In the genomic region with DNA sequence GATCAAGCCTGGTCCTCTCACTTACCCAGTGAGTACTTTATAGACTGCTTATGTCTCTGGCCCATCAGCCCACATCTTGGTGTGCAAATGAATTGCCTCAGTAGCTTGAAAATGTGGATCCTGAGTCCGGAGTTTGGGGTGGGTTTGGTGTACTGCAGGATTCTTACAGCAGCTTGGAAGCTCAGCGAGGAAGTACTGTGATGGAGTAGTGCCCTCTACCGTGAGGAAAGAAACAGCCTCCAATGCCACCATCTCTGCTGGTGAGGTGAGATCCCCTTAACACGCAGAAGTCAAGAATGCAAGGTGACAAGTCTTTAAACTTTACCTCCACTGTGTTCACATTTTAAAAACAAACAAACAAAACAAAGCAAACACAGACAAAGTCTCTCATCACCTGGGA, we compare ENCODE assay signal across 11 mouse cellular contexts.
DNase-seq lines count a peak whose midpoint lies in the region; ATAC-seq and TF ChIP-seq lines count a peak whose summit lies in the region.
"Had no signal": no experiment of that assay in that cellular context is flagged by ENCODE, and none has a peak within 500 bp of the region (broad histone marks: within the 10 kb centered on the region; RNA-seq: fewer than 3 reads in every experiment).

No protein-coding gene starts in this region.

- H3K27ac ChIP-seq in midbrain, postnatal 0 days (ENCODE audit: low read depth, low read length), result no peak overlapping the region
- H3K27ac ChIP-seq in midbrain, embryonic 10.5 days (replicated peaks), result no peak overlapping the region
- no peak overlapping the region for H3K27ac ChIP-seq in midbrain, embryonic 11.5 days (ENCODE audit: low read depth, low read length)
- H3K27ac ChIP-seq: limb, embryonic 13.5 days; neural tube, embryonic 13.5 days had no signal

- no peak for ATAC-seq in midbrain, postnatal 0 days (ENCODE audit: low FRiP score)
- ATAC-seq in midbrain, embryonic 11.5 days (ENCODE audit: low FRiP score), result no peak

- DNase-seq in embryo, embryonic 10 days (ENCODE audit: low spot score), result peak; percentile 44
- DNase-seq in embryo, embryonic 9.5 days (ENCODE audit: extremely low spot score), result no peak
- DNase-seq in midbrain, postnatal 0 days (ENCODE audit: low spot score), result peak; percentile 37
- DNase-seq in midbrain, embryonic 10.5 days (ENCODE audit: low spot score), result no peak
- peak; percentile 56 for DNase-seq in layer of hippocampus, adult 9-10 months (ENCODE audit: low spot score)
- DNase-seq in right cerebral cortex, postnatal 10 days (ENCODE audit: low spot score in 2 of 2), result peak; percentile 60 to 66
- DNase-seq in midbrain, embryonic 11.5 days (ENCODE audit: low spot score, missing footprints), result no peak
- no peak for DNase-seq in cerebellum, adult 9-10 months

- no peaks in the 10 kb centered on the region for H3K36me3 ChIP-seq in midbrain, postnatal 0 days (ENCODE audit: insufficient read depth, low read length)
- H3K36me3 ChIP-seq in midbrain, embryonic 10.5 days, result no peaks in the 10 kb centered on the region
- H3K36me3 ChIP-seq in midbrain, embryonic 11.5 days (ENCODE audit: control insufficient read depth, insufficient read depth, low read length), result no peaks in the 10 kb centered on the region
- H3K36me3 ChIP-seq: limb, embryonic 13.5 days; neural tube, embryonic 13.5 days had no signal

- TF ChIP-seq CTCF in midbrain, postnatal 0 days (IDR thresholded peaks at IDR 0.05), result peak; percentile 60

- WGBS in midbrain, postnatal 0 days, result 58% methylated on average over 4 of the region's 4 CpGs
- 59% methylated on average over 4 of the region's 4 CpGs for WGBS in midbrain, embryonic 10.5 days
- 54% methylated on average over 4 of the region's 4 CpGs for WGBS in midbrain, embryonic 11.5 days

- H3K27me3 ChIP-seq in midbrain, postnatal 0 days (ENCODE audit: insufficient read depth, low read length), result no peaks in the 10 kb centered on the region
- H3K27me3 ChIP-seq in midbrain, embryonic 10.5 days (ENCODE audit: low read depth, poor library complexity, severe bottlenecking), result no peaks in the 10 kb centered on the region; the same call in 1 of the 2 replicates
- H3K27me3 ChIP-seq in midbrain, embryonic 11.5 days (ENCODE audit: control insufficient read depth, insufficient read depth, low read length), result no peaks in the 10 kb centered on the region
- H3K27me3 ChIP-seq: limb, embryonic 13.5 days had no signal

- H3K9ac ChIP-seq in midbrain, postnatal 0 days (replicated peaks; ENCODE audit: low read length, poor library complexity, severe bottlenecking), result no peak overlapping the region
- H3K9ac ChIP-seq in midbrain, embryonic 11.5 days (ENCODE audit: low read length), result no peak overlapping the region
- H3K9ac ChIP-seq: limb, embryonic 13.5 days; neural tube, embryonic 13.5 days had no signal

- H3K4me2 ChIP-seq in midbrain, postnatal 0 days (ENCODE audit: low read depth, low read length, poor library complexity, severe bottlenecking), result no peak overlapping the region
- no peak overlapping the region for H3K4me2 ChIP-seq in midbrain, embryonic 11.5 days
- H3K4me2 ChIP-seq: heart, embryonic 11.5 days; limb, embryonic 13.5 days; neural tube, embryonic 13.5 days had no signal

- H3K9me3 ChIP-seq in midbrain, postnatal 0 days (ENCODE audit: low read length), result no peaks in the 10 kb centered on the region
- H3K9me3 ChIP-seq in midbrain, embryonic 10.5 days (replicated peaks), result no peaks in the 10 kb centered on the region
- H3K9me3 ChIP-seq in midbrain, embryonic 11.5 days (ENCODE audit: control insufficient read depth, low read length), result no peaks in the 10 kb centered on the region
- H3K9me3 ChIP-seq: limb, embryonic 13.5 days; neural tube, embryonic 13.5 days had no signal

- no peaks in the 10 kb centered on the region for H3K4me1 ChIP-seq in midbrain, postnatal 0 days (ENCODE audit: insufficient read depth, low read length)
- H3K4me1 ChIP-seq in midbrain, embryonic 10.5 days, result peaks cover 39% of the 10 kb centered on the region
- H3K4me1 ChIP-seq in midbrain, embryonic 11.5 days (ENCODE audit: control insufficient read depth, insufficient read depth, low read length), result peaks cover 3% of the 10 kb centered on the region; the same call in 1 of the 2 replicates

- no peak overlapping the region for H3K4me3 ChIP-seq in midbrain, postnatal 0 days (ENCODE audit: low read depth, low read length)
- no peak overlapping the region for H3K4me3 ChIP-seq in midbrain, embryonic 10.5 days
- no peak overlapping the region for H3K4me3 ChIP-seq in midbrain, embryonic 11.5 days (ENCODE audit: low read depth, low read length)
- H3K4me3 ChIP-seq: limb, embryonic 13.5 days; neural tube, embryonic 13.5 days had no signal

Comparison
In these comparisons a context has a peak if more than half of its experiments do, and no peak if none do; other contexts are left out.
1. DNase-seq: peak in embryo, embryonic 10 days (single experiment), midbrain, postnatal 0 days (single experiment), layer of hippocampus, adult 9-10 months (single experiment) and right cerebral cortex, postnatal 10 days (2 of 2); none in embryo, embryonic 9.5 days (single experiment), midbrain, embryonic 10.5 days (single experiment), midbrain, embryonic 11.5 days (single experiment) and cerebellum, adult 9-10 months (single experiment).